Mouse (Mus musculus): ENCODE results near the gene Lyrm7. TPM values are rescaled to one million over a fixed set of nuclear protein-coding genes. Genes with fewer than 3 reads are reported as not detected.

Gene Lyrm7
- total and polyA plus RNA-seq, 3 experiments, result 18.2 to 64.4 (median 18.6) TPM

DNA sequence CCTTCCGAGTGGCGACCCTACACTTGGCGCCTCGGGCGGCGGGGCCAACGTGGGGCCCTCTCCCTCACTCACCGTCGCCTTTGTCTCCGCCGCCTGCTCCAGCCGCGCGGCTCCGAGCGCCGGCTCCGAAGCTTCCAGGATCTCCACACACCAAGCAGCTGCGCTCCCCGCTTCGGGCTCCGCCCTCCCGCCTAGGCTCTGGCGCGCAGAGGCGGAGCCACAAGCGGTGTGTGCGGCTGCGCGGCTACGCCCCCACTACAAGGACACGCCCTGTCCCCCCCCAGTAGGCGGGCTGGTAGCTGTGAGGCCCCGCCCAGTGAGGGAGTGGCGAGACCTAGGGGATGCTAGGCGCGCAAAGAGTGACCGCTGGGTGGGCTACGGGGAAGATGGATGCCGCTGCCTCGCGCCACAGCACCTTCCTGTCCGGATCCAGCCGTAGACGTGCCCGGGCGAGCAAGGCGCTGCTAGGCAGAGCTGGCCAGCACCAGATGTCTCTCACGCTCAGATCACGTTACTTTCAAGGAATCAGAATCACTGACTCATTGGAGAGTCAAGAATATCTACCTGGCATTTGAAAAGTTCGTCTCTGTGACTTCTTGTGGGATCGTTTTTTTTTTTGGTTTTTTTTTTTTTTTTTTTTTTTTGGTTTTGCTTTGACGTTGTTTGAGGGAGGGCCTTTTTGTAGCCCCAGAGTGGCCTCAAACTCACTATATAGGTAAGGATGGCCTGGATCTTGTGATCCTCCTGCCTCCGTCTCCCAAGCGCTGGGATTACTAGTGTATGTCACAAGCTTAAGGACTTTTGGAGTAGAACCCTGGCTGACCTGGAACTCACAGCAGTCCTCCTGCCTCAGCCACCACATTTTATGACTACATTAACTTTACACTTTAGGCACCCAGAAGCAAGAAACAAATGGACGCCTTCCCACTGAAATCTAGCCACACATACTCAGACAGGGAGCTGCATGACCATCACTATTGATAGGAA, 72.9 kb downstream of the Lyrm7 start, which contains the start of gene Cdc42se2 (continued):
- no peak for TF ChIP-seq ZKSCAN1 (IDR thresholded peaks at IDR 0.05; ENCODE audit: borderline replicate concordance, low read depth, low read length)

DNA sequence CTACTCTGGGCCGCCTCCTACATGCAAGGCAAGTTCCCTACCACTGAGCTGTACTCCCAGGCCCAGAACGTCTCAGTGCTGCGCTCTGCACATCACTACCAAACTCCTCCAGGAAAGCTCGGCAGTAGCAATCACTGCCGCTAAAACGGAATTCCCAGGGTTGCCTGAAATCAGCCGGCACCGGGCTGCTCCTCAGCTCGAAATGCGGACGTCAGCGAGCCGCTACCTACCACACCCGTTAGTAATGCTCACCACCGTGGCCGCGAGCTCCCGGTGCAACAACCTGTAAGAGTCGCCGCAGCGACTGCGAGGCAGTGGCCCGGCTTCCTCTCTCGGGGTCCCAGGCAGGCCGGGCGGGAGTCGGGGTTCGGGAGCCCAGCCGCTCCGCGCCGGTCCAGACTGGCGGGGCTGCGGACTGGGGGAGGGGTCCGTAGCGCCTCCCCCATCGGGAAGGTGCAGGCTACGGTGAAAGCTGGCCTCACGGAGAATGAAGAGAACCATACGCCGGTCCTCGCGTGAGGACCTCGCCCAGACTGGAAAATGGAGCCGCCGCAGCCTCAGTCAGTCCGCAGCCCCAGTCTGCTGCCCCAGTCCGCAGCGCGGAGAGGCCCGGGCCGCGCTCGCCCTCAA, 73.7 kb downstream of the Lyrm7 start:
- in situ Hi-C loops (cut with MboI; ENCODE audit: low pct_ligation_motif_present, low pct_unique_long_range_greater_than_20kb, low sequenced_read_pairs), result no loop called here

DNA sequence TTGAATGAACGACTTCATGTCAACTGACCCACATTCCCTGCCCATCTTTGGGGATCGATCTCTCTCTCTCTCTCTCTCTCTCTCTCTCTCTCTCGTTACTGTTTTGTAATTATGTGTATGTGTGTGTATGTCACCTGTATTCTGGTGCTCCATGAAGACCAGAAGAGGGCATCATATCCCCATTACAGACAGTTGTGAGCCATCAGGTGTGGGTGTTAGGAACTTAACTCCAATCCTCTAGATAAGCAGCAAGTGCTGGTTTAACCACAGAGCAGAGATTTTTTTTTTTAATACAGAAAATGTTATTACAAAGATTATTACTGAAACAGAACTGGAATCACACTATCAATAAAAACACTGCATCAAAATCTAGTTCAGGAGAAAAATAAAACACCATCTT, 75.2 kb downstream of the Lyrm7 start:
- peak overlapping the region in 2 of 3 experiments; percentile 64 to 90 for H3K4me3 ChIP-seq (replicated peaks in 1 of 3; ENCODE audit: low read depth in 2 of 3, low read length in 2 of 3, poor library complexity in 1 of 3)
- H3K79me2 ChIP-seq (replicated peaks; ENCODE audit: control insufficient read depth, extremely low read depth, insufficient read depth, poor library complexity, severe bottlenecking), result peaks cover 64% of the 10 kb centered on the region
- H3K4me2 ChIP-seq (ENCODE audit: insufficient read depth, low read depth, poor library complexity, severe bottlenecking), result 0 out of 2 replicates have a peak overlapping the region, but pooled peaks have one; percentile 25
- no peak for DNase-seq (ENCODE audit: extremely low read depth)
- in situ Hi-C loops (cut with MboI; ENCODE audit: low pct_ligation_motif_present, low pct_unique_long_range_greater_than_20kb, low sequenced_read_pairs), result no loop called here
- H3K9ac ChIP-seq (ENCODE audit: insufficient read depth, low read depth), result no peak overlapping the region
- H3K27me3 ChIP-seq (replicated peaks), result no peaks in the 10 kb centered on the region
- no peaks in the 10 kb centered on the region for H3K9me3 ChIP-seq (replicated peaks; ENCODE audit: low read length)
- no peak overlapping the region for H3K27ac ChIP-seq (ENCODE audit: insufficient read depth, low read depth)
- TF ChIP-seq MXI1 (IDR thresholded peaks at IDR 0.05; ENCODE audit: low read depth, low read length) (no peak), E2F4 (IDR thresholded peaks at IDR 0.05; ENCODE audit: insufficient replicate concordance, low read depth, low read length) (no peak), NRF1 (IDR thresholded peaks at IDR 0.05; ENCODE audit: low read depth, low read length) (no peak), SIN3A (IDR thresholded peaks at IDR 0.05; ENCODE audit: low read length) (peak; percentile 24; the same call in 1 of the 2 replicates), ETS1 (conservative IDR thresholded peaks at IDR 0.05; ENCODE audit: low read depth, low read length) (no peak), CTCF (conservative IDR thresholded peaks at IDR 0.05 in 1 of 2, IDR thresholded peaks at IDR 0.05 in 1 of 2; ENCODE audit: low read depth in 2 of 2, low read length in 2 of 2) (peak in 1 of 2 experiments; percentile 51; a peak in 2 of 4 replicates), GABPA (IDR thresholded peaks at IDR 0.05; ENCODE audit: insufficient replicate concordance, low read depth, low read length) (no peak), RAD21 (IDR thresholded peaks at IDR 0.05; ENCODE audit: low read depth, low read length) (peak; percentile 33), UBTF (IDR thresholded peaks at IDR 0.05; ENCODE audit: low read depth, low read length) (no peak), SMC3 (IDR thresholded peaks at IDR 0.05; ENCODE audit: low read depth, low read length) (peak; percentile 44; the same call in 1 of the 2 replicates), ZMIZ1 (IDR thresholded peaks at IDR 0.05; ENCODE audit: low read depth, low read length) (no peak), MEF2A (IDR thresholded peaks at IDR 0.05; ENCODE audit: borderline replicate concordance, low read depth, low read length) (no peak), JUND (conservative IDR thresholded peaks at IDR 0.05; ENCODE audit: low read depth, low read length) (no peak), MAX (IDR thresholded peaks at IDR 0.05; ENCODE audit: low read length) (no peak), TCF12 (IDR thresholded peaks at IDR 0.05; ENCODE audit: low read depth, low read length) (no peak), NELFE (IDR thresholded peaks at IDR 0.05; ENCODE audit: low read depth, low read length) (0 out of 2 replicates have a peak, but pooled peaks have one; percentile 22), USF2 (conservative IDR thresholded peaks at IDR 0.05; ENCODE audit: low read depth, low read length) (no peak), KAT2A (IDR thresholded peaks at IDR 0.05; ENCODE audit: insufficient replicate concordance, low read length) (no peak), ELF1 (IDR thresholded peaks at IDR 0.05; ENCODE audit: low read depth, low read length) (no peak), ZKSCAN1 (IDR thresholded peaks at IDR 0.05; ENCODE audit: borderline replicate concordance, low read depth, low read length) (no peak), TBP (conservative IDR thresholded peaks at IDR 0.05; ENCODE audit: low read depth, low read length) (no peak)
- H3K4me1 ChIP-seq (ENCODE audit: control insufficient read depth in 1 of 2, insufficient read depth in 2 of 2), result peaks cover 19 to 60% of the 10 kb centered on the region in 2 experiments
- peaks cover 3 to 14% of the 10 kb centered on the region in 2 experiments for H3K36me3 ChIP-seq (replicated peaks in 1 of 2; ENCODE audit: control insufficient read depth in 1 of 2, insufficient read depth in 1 of 2, low read length in 1 of 2)
- dilution Hi-C loops (cut with MboI; ENCODE audit: extremely low pct_ligation_motif_present, extremely low pct_unique_long_range_greater_than_20kb, low sequenced_read_pairs), result no loop called here

More for the DNA sequence above, 73.7 kb downstream of the Lyrm7 start:
- Histone ChIP-seq H3K4me1 (ENCODE audit: control insufficient read depth in 1 of 2, insufficient read depth in 2 of 2) (peaks cover 21 to 49% of the 10 kb centered on the region in 2 experiments), H3K4me3 (replicated peaks in 1 of 3; ENCODE audit: low read depth in 2 of 3, low read length in 2 of 3, poor library complexity in 1 of 3) (peak overlapping the region; percentile 64 to 90 (median 84)), H3K27ac (ENCODE audit: insufficient read depth, low read depth) (peak overlapping the region; percentile 74), H3K4me2 (ENCODE audit: insufficient read depth, low read depth, poor library complexity, severe bottlenecking) (peak overlapping the region; percentile 99; the same call in 1 of the 2 replicates), H3K27me3 (replicated peaks) (no peaks in the 10 kb centered on the region), H3K9ac (ENCODE audit: insufficient read depth, low read depth) (peak overlapping the region; percentile 91), H3K79me2 (replicated peaks; ENCODE audit: control insufficient read depth, extremely low read depth, insufficient read depth, poor library complexity, severe bottlenecking) (peaks cover 51% of the 10 kb centered on the region), H3K36me3 (replicated peaks in 1 of 2; ENCODE audit: control insufficient read depth in 1 of 2, insufficient read depth in 1 of 2, low read length in 1 of 2) (peaks cover 3 to 14% of the 10 kb centered on the region in 2 experiments), H3K9me3 (replicated peaks; ENCODE audit: low read length) (peaks cover 2% of the 10 kb centered on the region)
- no peak for TF ChIP-seq ZMIZ1 (IDR thresholded peaks at IDR 0.05; ENCODE audit: low read depth, low read length)
- peak; percentile 88; the same call in 1 of the 2 replicates for TF ChIP-seq UBTF (IDR thresholded peaks at IDR 0.05; ENCODE audit: low read depth, low read length)
- TF ChIP-seq MXI1 (IDR thresholded peaks at IDR 0.05; ENCODE audit: low read depth, low read length), result no peak
- TF ChIP-seq POLR2AphosphoS2 (IDR thresholded peaks at IDR 0.05; ENCODE audit: low read depth, low read length), result no peak
- peak; percentile 27; the same call in 1 of the 2 replicates for TF ChIP-seq CHD1 (IDR thresholded peaks at IDR 0.05; ENCODE audit: low read depth, low read length)
- peak; percentile 33 for TF ChIP-seq BHLHE40 (IDR thresholded peaks at IDR 0.05; ENCODE audit: low read depth, low read length)
- no peak for TF ChIP-seq GABPA (IDR thresholded peaks at IDR 0.05; ENCODE audit: insufficient replicate concordance, low read depth, low read length)
- TF ChIP-seq CHD2 (IDR thresholded peaks at IDR 0.05; ENCODE audit: low read length), result peak; percentile 82
- no peak for TF ChIP-seq ZKSCAN1 (IDR thresholded peaks at IDR 0.05; ENCODE audit: borderline replicate concordance, low read depth, low read length)
- no peak for TF ChIP-seq POLR2A (IDR thresholded peaks at IDR 0.05; ENCODE audit: low read depth, low read length)
- peak; percentile 86 for TF ChIP-seq SIN3A (IDR thresholded peaks at IDR 0.05; ENCODE audit: low read length)
- dilution Hi-C loops (cut with MboI; ENCODE audit: extremely low pct_ligation_motif_present, extremely low pct_unique_long_range_greater_than_20kb, low sequenced_read_pairs), result no loop called here
- DNase-seq (ENCODE audit: extremely low read depth), result peak; percentile 61
